Mouse (Mus musculus) liver, embryonic 14.5 days (tissue): ENCODE measurements around the gene Prickle1. TPM values are rescaled to one million over a fixed set of nuclear protein-coding genes. Genes with fewer than 3 reads are reported as not detected.

ENCODE experiments used
- ATAC-seq: fragments of 200-750 bp; cut with Nextera tagmentation; 2 replicates; pipeline ENCODE4 v1.8.0; 2017; ENCODE audit warnings: moderate number of reproducible peaks, mild to moderate bottlenecking, moderate library complexity; ENCODE audit not compliant: insufficient read depth
- DNase-seq, 3 experiments: peaks; one replicate each; pipeline ENCODE4 v3.0.0-alpha.2; 2012 to 2013; ENCODE audit warnings: low read depth in 3 of 3, low spot score in 3 of 3
- H3K27ac ChIP-seq: fragments of 300-500 bp; sonication (generic); 2 replicates; pipeline ENCODE4 v1.5.1; 2014; ENCODE audit warnings: moderate library complexity, mild to moderate bottlenecking, control low read depth, inconsistent platforms
- H3K27me3 ChIP-seq: fragments of 300-500 bp; sonication (generic); 2 replicates; pipeline ENCODE4 v1.6.1; 2014; ENCODE audit warnings: mild to moderate bottlenecking, low read length, moderate library complexity; ENCODE audit not compliant: control insufficient read depth, insufficient read depth
- H3K36me3 ChIP-seq: fragments of 300-500 bp; sonication (generic); replicated peaks from 2 replicates; pipeline ENCODE4 v1.6.1; 2014; ENCODE audit warnings: low read depth; ENCODE audit not compliant: control insufficient read depth, insufficient read depth
- H3K4me1 ChIP-seq, 2 experiments: fragments of 200-500 bp in 1 of 2; fragments of 300-500 bp in 1 of 2; sonication (generic) in 1 of 2; replicated peaks; 2 replicates each; pipeline ENCODE4 v1.6.1; 2012 to 2014; ENCODE audit warnings: antibody characterized with exemption in 1 of 2, inconsistent platforms in 1 of 2, low read length in 1 of 2; ENCODE audit not compliant: control insufficient read depth in 2 of 2, insufficient read depth in 2 of 2
- H3K4me2 ChIP-seq: fragments of 300-500 bp; sonication (generic); 2 replicates; pipeline ENCODE4 v1.6.1; 2014; ENCODE audit warnings: low read depth, mild to moderate bottlenecking, control low read depth, moderate library complexity
- H3K4me3 ChIP-seq, 2 experiments: fragments of 200-500 bp in 1 of 2; fragments of 300-500 bp in 1 of 2; sonication (generic) in 1 of 2; 2 replicates each; pipeline ENCODE4 v1.5.1; 2012 to 2014; ENCODE audit warnings: low read depth in 2 of 2, low read length in 2 of 2, mild to moderate bottlenecking in 2 of 2, control low read depth in 1 of 2, inconsistent platforms in 1 of 2, moderate library complexity in 1 of 2; ENCODE audit not compliant: insufficient read depth in 1 of 2
- H3K9ac ChIP-seq: fragments of 300-500 bp; sonication (generic); replicated peaks from 2 replicates; pipeline ENCODE4 v1.6.1; 2014; ENCODE audit warnings: mild to moderate bottlenecking, control low read depth, moderate library complexity
- H3K9me3 ChIP-seq: fragments of 300-500 bp; sonication (generic); 2 replicates; pipeline ENCODE4 v1.6.1; 2016; ENCODE audit warnings: low read length, mixed read lengths; ENCODE audit not compliant: control insufficient read depth
- CTCF ChIP-seq: IDR thresholded peaks from 2 replicates; pipeline ENCODE4 v1.5.1; 2016; ENCODE audit warnings: antibody characterized with exemption, low read depth, control low read depth
- EP300 ChIP-seq: IDR thresholded peaks from 2 replicates; pipeline ENCODE4 v1.6.1; 2016; ENCODE audit warnings: antibody characterized with exemption, low read depth
- WGBS: fragments of 180-500 bp; shearing (Covaris S2); extraction: QIAGEN DNeasy Blood & Tissue Kit; methylation state at CpG from one replicate; pipeline ENCODE4 v1.1.7; 2014; ENCODE audit not compliant: insufficient replicate concordance; 5-methylcytosine and 5-hydroxymethylcytosine counted together
- polyA plus RNA-seq, 2 experiments: library from polyadenylated mRNA; depleted of rRNA in 1 of 2; stranded (reverse) in 1 of 2; unstranded in 1 of 2; fragments of >200 nt; fragmentation: Nextera tagmentation in 1 of 2; extraction: Ambion mirVana in 1 of 2; gene quantifications; 2 replicates each; pipeline versions ENCODE4 v1.2.1 to v1.2.3; 2012 to 2014

Gene Prickle1
- polyA plus RNA-seq, 2 experiments = 1.5 to 3.2 TPM

DNA sequence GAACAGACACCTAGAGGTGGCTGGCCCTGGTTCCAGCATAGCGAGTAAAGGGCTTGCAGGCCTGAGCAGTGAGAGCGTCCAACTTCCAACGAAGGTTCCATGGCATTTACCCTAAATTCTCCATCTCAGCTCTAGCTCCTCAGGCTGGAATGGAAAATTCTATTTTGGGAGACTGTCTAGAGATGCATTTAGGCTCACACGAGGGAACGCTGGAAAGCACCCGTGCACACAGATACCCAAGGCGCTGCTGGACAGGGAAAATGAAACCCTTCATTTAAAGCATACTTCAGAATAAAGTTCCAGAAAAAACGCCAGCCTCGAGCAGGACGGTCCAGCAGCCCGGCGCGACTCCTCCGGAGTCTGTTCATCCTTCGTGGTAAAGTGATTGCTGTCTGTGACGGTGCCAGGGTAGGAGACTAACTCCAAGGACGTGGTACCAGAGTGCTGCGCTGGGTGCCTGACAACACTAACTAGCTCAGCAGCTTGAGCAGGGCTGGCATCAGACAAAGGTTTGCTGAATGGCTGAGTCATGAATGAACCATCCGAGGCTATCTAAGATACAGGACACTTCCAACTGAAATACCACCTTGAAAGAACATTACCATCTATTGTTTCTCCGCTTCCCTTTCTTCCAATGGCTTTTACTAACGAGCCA lies 57.0 kb downstream of the Prickle1 start:
- peaks cover 4 to 11% of the 10 kb centered on the region in 2 experiments for H3K4me1 ChIP-seq
- no peaks in the 10 kb centered on the region for H3K27me3 ChIP-seq
- H3K9me3 ChIP-seq = no peaks in the 10 kb centered on the region
- no peaks in the 10 kb centered on the region for H3K36me3 ChIP-seq
- TF ChIP-seq EP300 (no peak), CTCF (no peak)
- no peak overlapping the region for H3K4me3 ChIP-seq
- no peak overlapping the region for H3K9ac ChIP-seq
- H3K27ac ChIP-seq = no peak overlapping the region
- WGBS = 79% methylated on average over 21 of the region's 21 CpGs
- DNase-seq (no peak), ATAC-seq (no peak)
- H3K4me2 ChIP-seq = no peak overlapping the region

- Histone ChIP-seq H3K4me2 (no peak overlapping the region), H3K9me3 (no peaks in the 10 kb centered on the region), H3K4me1 (peaks cover 4 to 11% of the 10 kb centered on the region in 2 experiments), H3K27me3 (no peaks in the 10 kb centered on the region), H3K36me3 (no peaks in the 10 kb centered on the region), H3K9ac (no peak overlapping the region), H3K4me3 (no peak overlapping the region), H3K27ac (no peak overlapping the region)
- TF ChIP-seq CTCF = no peak
- 73% methylated on average over 7 of the region's 7 CpGs for WGBS
- ATAC-seq (no peak), DNase-seq (no peak)
Measured at GRCm38 (mm10) chr15:93537745-93538144, 57.9 kb downstream of the Prickle1 start.

- Histone ChIP-seq H3K4me2 (no peak overlapping the region), H3K9ac (no peak overlapping the region), H3K4me1 (peaks cover 4 to 11% of the 10 kb centered on the region in 2 experiments), H3K27me3 (no peaks in the 10 kb centered on the region), H3K36me3 (no peaks in the 10 kb centered on the region), H3K27ac (no peak overlapping the region), H3K9me3 (no peaks in the 10 kb centered on the region), H3K4me3 (no peak overlapping the region)
- ATAC-seq = no peak
- WGBS = 53% methylated on average over 4 of the region's 4 CpGs
- no peak for TF ChIP-seq CTCF
- TF ChIP-seq EP300 = no peak
- no peak for DNase-seq
Measured at GRCm38 (mm10) chr15:93536191-93536590, 59.5 kb downstream of the Prickle1 start.

- H3K27me3 ChIP-seq = no peaks in the 10 kb centered on the region
- H3K4me1 ChIP-seq = peaks cover 0 to 7% of the 10 kb centered on the region in 2 experiments; a peak in 2 of 4 replicates
- H3K36me3 ChIP-seq = no peaks in the 10 kb centered on the region
- no peaks in the 10 kb centered on the region for H3K9me3 ChIP-seq
- no peak overlapping the region for H3K27ac ChIP-seq
- no peak for ATAC-seq
- WGBS = 59% methylated on average over 3 of the region's 3 CpGs
- H3K9ac ChIP-seq = no peak overlapping the region
- no peak overlapping the region for H3K4me3 ChIP-seq
- no peak for TF ChIP-seq EP300
- no peak for DNase-seq
- H3K4me2 ChIP-seq = no peak overlapping the region
Measured at GRCm38 (mm10) chr15:93530703-93531032, 65.0 kb downstream of the Prickle1 start.

GRCm38 (mm10) chr15:93529831-93530702 lies 65.6 kb downstream of the Prickle1 start:
- no peaks in the 10 kb centered on the region for H3K9me3 ChIP-seq
- no peak overlapping the region for H3K27ac ChIP-seq
- H3K4me3 ChIP-seq = no peak overlapping the region
- H3K4me2 ChIP-seq = no peak overlapping the region
- 44% methylated on average over 12 of the region's 12 CpGs for WGBS
- no peaks in the 10 kb centered on the region for H3K36me3 ChIP-seq
- no peak for TF ChIP-seq CTCF
- no peak for TF ChIP-seq EP300
- peak; percentile 50 for ATAC-seq
- DNase-seq = no peak
- no peaks in the 10 kb centered on the region for H3K27me3 ChIP-seq
- no peak overlapping the region for H3K9ac ChIP-seq
- H3K4me1 ChIP-seq = peaks cover 0 to 12% of the 10 kb centered on the region in 2 experiments; a peak in 2 of 4 replicates
